Mouse (Mus musculus) hindbrain, postnatal 0 days (tissue): ENCODE data around the gene Wwp2. TPM values are rescaled to one million over a fixed set of nuclear protein-coding genes. Genes with fewer than 3 reads are reported as not detected.

Experiments
- ATAC-seq: fragments of 200-750 bp; cut with Nextera tagmentation; 2 replicates; pipeline ENCODE4 v1.8.0; 2017; ENCODE audit warnings: mild to moderate bottlenecking, moderate TSS enrichment, moderate library complexity
- DNase-seq: peaks from one replicate; pipeline ENCODE4 v3.0.0-alpha.2; 2015; ENCODE audit warnings: low spot score
- H3K27ac ChIP-seq: fragments of 300-500 bp; sonication (generic); 2 replicates; pipeline ENCODE4 v1.5.1; 2014; ENCODE audit warnings: mild to moderate bottlenecking
- H3K27me3 ChIP-seq: fragments of 300-500 bp; sonication (generic); 2 replicates; pipeline ENCODE4 v1.6.1; 2014; ENCODE audit warnings: low read length, mixed read lengths; ENCODE audit not compliant: insufficient read depth
- H3K36me3 ChIP-seq: fragments of 300-500 bp; sonication (generic); 2 replicates; pipeline ENCODE4 v1.6.1; 2014; ENCODE audit warnings: low read length, mixed read lengths; ENCODE audit not compliant: insufficient read depth
- H3K4me1 ChIP-seq: fragments of 300-500 bp; sonication (generic); 2 replicates; pipeline ENCODE4 v1.6.1; 2014; ENCODE audit warnings: antibody characterized with exemption, low read length, mixed read lengths; ENCODE audit not compliant: insufficient read depth
- H3K4me2 ChIP-seq: fragments of 300-500 bp; sonication (generic); 2 replicates; pipeline ENCODE4 v1.6.1; 2014; ENCODE audit warnings: low read depth, mild to moderate bottlenecking, low read length, moderate library complexity, mixed read lengths
- H3K4me3 ChIP-seq: fragments of 300-500 bp; sonication (generic); 2 replicates; pipeline ENCODE4 v1.5.1; 2014; ENCODE audit warnings: low read length
- H3K9ac ChIP-seq: fragments of 300-500 bp; sonication (generic); replicated peaks from 2 replicates; pipeline ENCODE4 v1.6.1; 2014; ENCODE audit warnings: mild to moderate bottlenecking, low read length, moderate library complexity, mixed read lengths
- H3K9me3 ChIP-seq: fragments of 300-500 bp; sonication (generic); 2 replicates; pipeline ENCODE4 v1.6.1; 2016; ENCODE audit warnings: low read length, mixed read lengths
- CTCF ChIP-seq: IDR thresholded peaks from 2 replicates; pipeline ENCODE4 v1.5.1; 2016; ENCODE audit warnings: antibody characterized with exemption, control low read depth, low read depth
- WGBS: fragments of 180-500 bp; shearing (Covaris S2); extraction: QIAGEN DNeasy Blood & Tissue Kit; methylation state at CpG from one replicate; pipeline ENCODE4 v1.1.7; 2014; 5-methylcytosine and 5-hydroxymethylcytosine counted together
- polyA plus RNA-seq: library from polyadenylated mRNA; unstranded; fragments of >200 nt; fragmentation: Nextera tagmentation; extraction: Ambion mirVana; gene quantifications from 2 replicates; pipeline ENCODE4 v1.2.1, GENCODE M21; 2015
- total RNA-seq: library from RNA; depleted of rRNA; stranded (reverse); fragments of >200 nt; gene quantifications from 2 replicates; pipeline ENCODE4 v1.2.3, GENCODE M21; 2014

Gene Wwp2
- total and polyA plus RNA-seq, 2 experiments from 2014 or later = 33.0 to 41.9 TPM

- 41% methylated on average over 6 of the region's 6 CpGs for WGBS
- no peaks in the 10 kb centered on the region for H3K9me3 ChIP-seq
- no peaks in the 10 kb centered on the region for H3K27me3 ChIP-seq
- H3K27ac ChIP-seq = no peak overlapping the region
- no peak overlapping the region for H3K4me2 ChIP-seq
- no peaks in the 10 kb centered on the region for H3K4me1 ChIP-seq
- no peaks in the 10 kb centered on the region; the same call in 1 of the 2 replicates for H3K36me3 ChIP-seq
- H3K4me3 ChIP-seq = no peak overlapping the region
- no peak overlapping the region for H3K9ac ChIP-seq
- no peak for TF ChIP-seq CTCF
- ATAC-seq (no peak), DNase-seq (no peak)
Measured at GRCm38 (mm10) chr8:107528786-107529185, 92.6 kb downstream of the Wwp2 start.

DNA sequence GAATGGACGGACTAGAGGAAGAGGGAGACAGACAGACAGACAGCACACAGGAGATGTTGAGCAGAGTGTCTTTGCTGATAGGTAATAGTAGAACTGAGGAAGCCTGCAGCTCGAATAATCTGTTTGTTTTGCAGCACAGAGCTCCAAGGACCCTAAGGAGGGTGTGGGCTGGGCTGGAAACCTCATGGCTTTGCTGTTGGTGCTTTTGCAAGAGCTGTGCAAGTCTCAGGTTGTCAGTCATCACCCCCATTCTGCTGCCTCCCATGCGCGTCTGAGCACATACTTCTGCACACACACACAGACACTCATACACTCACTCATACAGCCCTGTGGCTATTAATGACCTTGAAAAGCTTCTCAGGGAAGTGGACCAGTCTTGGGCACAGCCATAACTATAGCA lies 101.3 kb downstream of the Wwp2 start:
- DNase-seq = no peak
- Histone ChIP-seq H3K4me2 (no peak overlapping the region), H3K36me3 (peaks cover 7% of the 10 kb centered on the region; the same call in 1 of the 2 replicates), H3K27ac (no peak overlapping the region), H3K4me1 (no peaks in the 10 kb centered on the region), H3K9ac (no peak overlapping the region), H3K27me3 (no peaks in the 10 kb centered on the region), H3K9me3 (no peaks in the 10 kb centered on the region), H3K4me3 (no peak overlapping the region)
- 90% methylated on average over 4 of the region's 4 CpGs for WGBS
- TF ChIP-seq CTCF = no peak
- ATAC-seq = no peak

DNA sequence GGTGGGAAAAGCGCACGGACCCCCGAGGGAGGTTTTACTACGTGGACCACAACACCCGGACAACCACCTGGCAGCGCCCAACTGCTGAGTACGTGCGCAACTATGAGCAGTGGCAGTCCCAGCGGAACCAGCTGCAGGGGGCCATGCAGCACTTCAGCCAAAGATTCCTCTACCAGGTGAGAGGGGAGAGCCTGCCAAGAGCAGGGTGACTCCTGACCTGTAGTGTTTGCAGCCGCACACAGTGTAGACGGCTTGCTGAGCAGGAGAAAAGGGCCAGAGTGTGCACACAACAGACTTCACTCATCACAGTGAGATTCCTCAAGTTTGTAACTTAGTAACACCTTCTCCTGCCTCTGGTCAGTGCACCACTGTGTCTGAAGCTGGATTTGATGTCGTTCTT lies 104.5 kb downstream of the Wwp2 start:
- H3K27ac ChIP-seq = no peak overlapping the region
- H3K36me3 ChIP-seq = 0 out of 2 replicates have a peak, but pooled peaks cover 7% of the 10 kb centered on the region
- H3K4me3 ChIP-seq = no peak overlapping the region
- H3K4me1 ChIP-seq = no peaks in the 10 kb centered on the region
- 74% methylated on average over 12 of the region's 12 CpGs for WGBS
- H3K4me2 ChIP-seq = no peak overlapping the region
- H3K27me3 ChIP-seq = no peaks in the 10 kb centered on the region
- H3K9ac ChIP-seq = no peak overlapping the region
- DNase-seq (no peak), ATAC-seq (no peak)
- TF ChIP-seq CTCF = no peak
- H3K9me3 ChIP-seq = no peaks in the 10 kb centered on the region

- WGBS = 76% methylated on average over 4 of the region's 4 CpGs
- no peak for DNase-seq
Measured at GRCm38 (mm10) chr8:107541369-107541768, 105.2 kb downstream of the Wwp2 start.

GRCm38 (mm10) chr8:107542151-107542550 lies 106.0 kb downstream of the Wwp2 start:
- 0 out of 2 replicates have a peak, but pooled peaks cover 7% of the 10 kb centered on the region for H3K36me3 ChIP-seq
- no peak overlapping the region for H3K9ac ChIP-seq
- H3K4me1 ChIP-seq = no peaks in the 10 kb centered on the region
- no peak overlapping the region for H3K27ac ChIP-seq
- H3K4me3 ChIP-seq = no peak overlapping the region
- WGBS = 86% methylated on average over 3 of the region's 3 CpGs
- H3K9me3 ChIP-seq = no peaks in the 10 kb centered on the region
- no peaks in the 10 kb centered on the region for H3K27me3 ChIP-seq
- ATAC-seq (no peak), DNase-seq (no peak)
- no peak overlapping the region for H3K4me2 ChIP-seq
- TF ChIP-seq CTCF = no peak

More at GRCm38 (mm10) chr8:107541369-107541768, 105.2 kb downstream of the Wwp2 start:
- TF ChIP-seq CTCF = no peak
- H3K4me3 ChIP-seq = no peak overlapping the region
- H3K27me3 ChIP-seq = no peaks in the 10 kb centered on the region
- H3K4me1 ChIP-seq = no peaks in the 10 kb centered on the region
- H3K9me3 ChIP-seq = no peaks in the 10 kb centered on the region
- no peak overlapping the region for H3K4me2 ChIP-seq
- no peak for ATAC-seq
- H3K27ac ChIP-seq = no peak overlapping the region
- no peak overlapping the region for H3K9ac ChIP-seq
- H3K36me3 ChIP-seq = 0 out of 2 replicates have a peak, but pooled peaks cover 7% of the 10 kb centered on the region

GRCm38 (mm10) chr8:107543714-107544113 lies 107.5 kb downstream of the Wwp2 start:
- H3K9ac ChIP-seq = no peak overlapping the region
- ATAC-seq (no peak), DNase-seq (no peak)
- no peaks in the 10 kb centered on the region for H3K9me3 ChIP-seq
- 0 out of 2 replicates have a peak, but pooled peaks cover 7% of the 10 kb centered on the region for H3K36me3 ChIP-seq
- H3K4me2 ChIP-seq = no peak overlapping the region
- H3K4me1 ChIP-seq = no peaks in the 10 kb centered on the region
- H3K27me3 ChIP-seq = no peaks in the 10 kb centered on the region
- no peak overlapping the region; the same call in 1 of the 2 replicates for H3K27ac ChIP-seq
- no peak for TF ChIP-seq CTCF
- no peak overlapping the region for H3K4me3 ChIP-seq
- whole genome bisulfite sequencing = 94% methylated on average over 10 of the region's 11 CpGs

DNA sequence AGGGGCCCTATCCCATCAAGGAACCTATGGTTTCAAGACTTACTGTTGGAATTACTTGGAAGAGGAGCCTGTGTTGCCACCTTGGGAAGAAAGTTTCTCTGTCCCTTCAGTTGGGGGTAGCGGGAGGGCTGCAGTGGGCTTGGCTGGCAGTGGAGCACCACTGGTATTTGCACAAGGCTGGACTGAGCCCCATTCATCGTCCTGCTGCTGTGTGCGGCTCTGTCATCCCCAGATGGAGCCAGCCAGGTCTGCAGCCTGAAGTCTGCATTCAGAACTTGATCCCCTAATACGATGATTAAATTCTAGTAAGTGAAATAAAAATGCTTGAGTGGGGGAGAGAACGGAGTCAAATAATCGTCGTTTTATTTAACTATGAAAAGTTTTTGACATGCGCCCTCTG lies 108.0 kb downstream of the Wwp2 start:
- no peaks in the 10 kb centered on the region for H3K4me1 ChIP-seq
- no peak overlapping the region for H3K4me3 ChIP-seq
- H3K36me3 ChIP-seq = 0 out of 2 replicates have a peak, but pooled peaks cover 7% of the 10 kb centered on the region
- H3K9ac ChIP-seq = no peak overlapping the region
- no peaks in the 10 kb centered on the region for H3K9me3 ChIP-seq
- no peak overlapping the region for H3K4me2 ChIP-seq
- no peak for TF ChIP-seq CTCF
- no peak overlapping the region; the same call in 1 of the 2 replicates for H3K27ac ChIP-seq
- H3K27me3 ChIP-seq = no peaks in the 10 kb centered on the region
- DNase-seq = no peak
- 85% methylated on average over 8 of the region's 8 CpGs for WGBS
- no peak for ATAC-seq
